Comparison of ENCODE assay signal across 22 mouse cellular contexts in genomic region chr2:51334437-51334836, GRCm38 (mm10).
A peak's percentile ranks its signal among the peaks of the same experiment; 100 is the strongest.
DNase-seq lines count a peak whose midpoint lies in the region; ATAC-seq and TF ChIP-seq lines count a peak whose summit lies in the region.
"Had no signal": no experiment of that assay in that cellular context is flagged by ENCODE, and none has a peak within 500 bp of the region (broad histone marks: within the 10 kb centered on the region; RNA-seq: fewer than 3 reads in every experiment).

No protein-coding gene starts in this region.

- H3K27me3 ChIP-seq in forebrain, embryonic 14.5 days (replicated peaks; ENCODE audit: control insufficient read depth, insufficient read depth, low read length), result no peaks in the 10 kb centered on the region
- no peaks in the 10 kb centered on the region for H3K27me3 ChIP-seq in forebrain, embryonic 10.5 days (ENCODE audit: poor library complexity, severe bottlenecking)
- no peaks in the 10 kb centered on the region for H3K27me3 ChIP-seq in hindbrain, postnatal 0 days (ENCODE audit: insufficient read depth, low read length)
- no peaks in the 10 kb centered on the region for H3K27me3 ChIP-seq in hindbrain, embryonic 13.5 days
- no peaks in the 10 kb centered on the region for H3K27me3 ChIP-seq in midbrain, postnatal 0 days (ENCODE audit: insufficient read depth, low read length)
- no peaks in the 10 kb centered on the region for H3K27me3 ChIP-seq in limb, embryonic 10.5 days (ENCODE audit: low read depth, poor library complexity, severe bottlenecking)
- H3K27me3 ChIP-seq: embryonic facial prominence, embryonic 12.5 days; megakaryocyte, embryonic 14.5 days had no signal

- H3K4me2 ChIP-seq in forebrain, embryonic 14.5 days (ENCODE audit: low read length), result no peak overlapping the region
- no peak overlapping the region for H3K4me2 ChIP-seq in hindbrain, postnatal 0 days (ENCODE audit: low read depth, low read length)
- no peak overlapping the region for H3K4me2 ChIP-seq in hindbrain, embryonic 13.5 days
- no peak overlapping the region for H3K4me2 ChIP-seq in midbrain, postnatal 0 days (ENCODE audit: low read depth, low read length, poor library complexity, severe bottlenecking)
- H3K4me2 ChIP-seq: embryonic facial prominence, embryonic 12.5 days had no signal

- H3K9ac ChIP-seq in forebrain, embryonic 14.5 days (ENCODE audit: low read length), result no peak overlapping the region
- no peak overlapping the region for H3K9ac ChIP-seq in hindbrain, postnatal 0 days (replicated peaks; ENCODE audit: low read length)
- H3K9ac ChIP-seq in hindbrain, embryonic 13.5 days, result no peak overlapping the region
- no peak overlapping the region for H3K9ac ChIP-seq in midbrain, postnatal 0 days (replicated peaks; ENCODE audit: low read length, poor library complexity, severe bottlenecking)
- H3K9ac ChIP-seq: embryonic facial prominence, embryonic 12.5 days had no signal

- no peaks in the 10 kb centered on the region for H3K4me1 ChIP-seq in forebrain, embryonic 14.5 days (ENCODE audit: control insufficient read depth, insufficient read depth, low read length)
- peaks cover 11% of the 10 kb centered on the region for H3K4me1 ChIP-seq in forebrain, embryonic 10.5 days
- peaks cover 4% of the 10 kb centered on the region; the same call in 1 of the 2 replicates for H3K4me1 ChIP-seq in hindbrain, postnatal 0 days (ENCODE audit: insufficient read depth, low read length)
- H3K4me1 ChIP-seq in hindbrain, embryonic 13.5 days (replicated peaks), result peaks cover 5% of the 10 kb centered on the region
- H3K4me1 ChIP-seq in midbrain, postnatal 0 days (ENCODE audit: insufficient read depth, low read length), result 0 out of 2 replicates have a peak, but pooled peaks cover 4% of the 10 kb centered on the region
- peaks cover 18% of the 10 kb centered on the region for H3K4me1 ChIP-seq in limb, embryonic 10.5 days
- H3K4me1 ChIP-seq: embryonic facial prominence, embryonic 12.5 days; heart, embryonic 10.5 days; megakaryocyte, embryonic 14.5 days had no signal

- H3K9me3 ChIP-seq in forebrain, embryonic 14.5 days (replicated peaks; ENCODE audit: control insufficient read depth, low read length), result no peaks in the 10 kb centered on the region
- no peaks in the 10 kb centered on the region for H3K9me3 ChIP-seq in forebrain, embryonic 10.5 days
- no peaks in the 10 kb centered on the region for H3K9me3 ChIP-seq in hindbrain, postnatal 0 days (ENCODE audit: low read length)
- no peaks in the 10 kb centered on the region for H3K9me3 ChIP-seq in hindbrain, embryonic 13.5 days
- H3K9me3 ChIP-seq in midbrain, postnatal 0 days (ENCODE audit: low read length), result no peaks in the 10 kb centered on the region
- no peaks in the 10 kb centered on the region for H3K9me3 ChIP-seq in limb, embryonic 10.5 days (replicated peaks)
- H3K9me3 ChIP-seq: embryonic facial prominence, embryonic 12.5 days; heart, embryonic 10.5 days; megakaryocyte, embryonic 14.5 days had no signal

- DNase-seq in forebrain, embryonic 14.5 days (ENCODE audit: low spot score), result peak; percentile 38
- no peak for DNase-seq in forebrain, embryonic 10.5 days (ENCODE audit: extremely low spot score, low spot score)
- DNase-seq in hindbrain, postnatal 0 days (ENCODE audit: low spot score), result peak; percentile 22
- peak; percentile 7 for DNase-seq in embryo, embryonic 9.5 days (ENCODE audit: extremely low spot score)
- peak; percentile 42 for DNase-seq in midbrain, postnatal 0 days (ENCODE audit: low spot score)
- DNase-seq in limb, embryonic 10.5 days (ENCODE audit: low spot score), result no peak
- DNase-seq: adrenal gland, postnatal 25 days; cerebellum, adult 2 months; cerebellum, postnatal 36 days; gastrocnemius, postnatal 36 days; kidney, adult 11 months; kidney, postnatal 10 days; lung, adult 18-20 months; lung, postnatal 14 days; right cerebral cortex, postnatal 25 days; thymus, postnatal 36 days had no signal

- H3K36me3 ChIP-seq in forebrain, embryonic 14.5 days (ENCODE audit: control insufficient read depth, insufficient read depth, low read length), result no peaks in the 10 kb centered on the region
- no peaks in the 10 kb centered on the region for H3K36me3 ChIP-seq in forebrain, embryonic 10.5 days (replicated peaks)
- H3K36me3 ChIP-seq in hindbrain, postnatal 0 days (ENCODE audit: insufficient read depth, low read length), result no peaks in the 10 kb centered on the region
- no peaks in the 10 kb centered on the region for H3K36me3 ChIP-seq in hindbrain, embryonic 13.5 days
- no peaks in the 10 kb centered on the region for H3K36me3 ChIP-seq in midbrain, postnatal 0 days (ENCODE audit: insufficient read depth, low read length)
- H3K36me3 ChIP-seq in limb, embryonic 10.5 days, result no peaks in the 10 kb centered on the region
- H3K36me3 ChIP-seq: embryonic facial prominence, embryonic 12.5 days; G1E; heart, embryonic 10.5 days had no signal

- no peak overlapping the region for H3K27ac ChIP-seq in forebrain, embryonic 14.5 days (ENCODE audit: low read depth, low read length)
- no peak overlapping the region for H3K27ac ChIP-seq in forebrain, embryonic 10.5 days
- H3K27ac ChIP-seq in hindbrain, postnatal 0 days, result no peak overlapping the region
- no peak overlapping the region for H3K27ac ChIP-seq in hindbrain, embryonic 13.5 days
- H3K27ac ChIP-seq in midbrain, postnatal 0 days (ENCODE audit: low read depth, low read length), result peak overlapping the region; percentile 19; the same call in 1 of the 2 replicates
- no peak overlapping the region for H3K27ac ChIP-seq in limb, embryonic 10.5 days
- H3K27ac ChIP-seq: embryonic facial prominence, embryonic 12.5 days; heart, embryonic 10.5 days had no signal

- no peak overlapping the region for H3K4me3 ChIP-seq in forebrain, embryonic 14.5 days (ENCODE audit: low read depth, low read length)
- H3K4me3 ChIP-seq in forebrain, embryonic 10.5 days, result no peak overlapping the region
- no peak overlapping the region for H3K4me3 ChIP-seq in hindbrain, postnatal 0 days (ENCODE audit: low read length)
- H3K4me3 ChIP-seq in hindbrain, embryonic 13.5 days, result no peak overlapping the region
- H3K4me3 ChIP-seq in midbrain, postnatal 0 days (ENCODE audit: low read depth, low read length), result no peak overlapping the region
- no peak overlapping the region for H3K4me3 ChIP-seq in limb, embryonic 10.5 days
- H3K4me3 ChIP-seq: embryonic facial prominence, embryonic 12.5 days; erythroblast, embryonic 14.5 days; heart, embryonic 10.5 days; megakaryocyte, embryonic 14.5 days had no signal

- TF ChIP-seq CTCF in hindbrain, postnatal 0 days (IDR thresholded peaks at IDR 0.05; ENCODE audit: low read depth), result no peak
- TF ChIP-seq CTCF in midbrain, postnatal 0 days (IDR thresholded peaks at IDR 0.05), result no peak

- ATAC-seq in forebrain, embryonic 14.5 days, result no peak
- ATAC-seq in hindbrain, postnatal 0 days, result 0 out of 2 replicates have a peak, but pooled peaks have one; percentile 35
- no peak for ATAC-seq in hindbrain, embryonic 13.5 days (ENCODE audit: low FRiP score)
- peak; percentile 44 for ATAC-seq in midbrain, postnatal 0 days (ENCODE audit: low FRiP score)

- 60% methylated on average over 6 of the region's 6 CpGs for WGBS in forebrain, embryonic 14.5 days
- WGBS in forebrain, embryonic 10.5 days, result 74% methylated on average over 6 of the region's 6 CpGs
- WGBS in hindbrain, postnatal 0 days, result 21% methylated on average over 6 of the region's 6 CpGs
- WGBS in hindbrain, embryonic 13.5 days, result 29% methylated on average over 6 of the region's 6 CpGs
- WGBS in midbrain, postnatal 0 days, result 31% methylated on average over 6 of the region's 6 CpGs
- 78% methylated on average over 6 of the region's 6 CpGs for WGBS in limb, embryonic 10.5 days

Comparison
In these comparisons a context has a peak if more than half of its experiments do, and no peak if none do; other contexts are left out.
1. ATAC-seq: peak in hindbrain, postnatal 0 days (single experiment) and midbrain, postnatal 0 days (single experiment); none in forebrain, embryonic 14.5 days (single experiment) and hindbrain, embryonic 13.5 days (single experiment).
2. DNase-seq: peak in forebrain, embryonic 14.5 days (single experiment), hindbrain, postnatal 0 days (single experiment), embryo, embryonic 9.5 days (single experiment) and midbrain, postnatal 0 days (single experiment); none in forebrain, embryonic 10.5 days (single experiment) and limb, embryonic 10.5 days (single experiment).